In genomic region chr15:90963320-90963719, GRCm38 (mm10) we compare ENCODE assay signal across 12 mouse cellular contexts.
"Had no signal": no experiment of that assay in that cellular context is flagged by ENCODE, and none has a peak within 500 bp of the region (broad histone marks: within the 10 kb centered on the region; RNA-seq: fewer than 3 reads in every experiment).

No protein-coding gene starts in this region.

- ATAC-seq: midbrain, embryonic 15.5 days had no signal

- DNase-seq: kidney, adult 18-20 months; kidney, adult 9 months; kidney, postnatal 14 days; kidney, postnatal 4 days; liver, embryonic 13.5 days; lung, adult 2 months; lung, postnatal 36 days; right cerebral cortex, adult 18-20 months; right cerebral cortex, postnatal 14 days; spleen, adult 18-20 months; thymus, postnatal 25 days had no signal
